Mouse (Mus musculus) erythroblast, embryonic 14.5 days (primary cell): Measurements from ENCODE around the gene Enpp1.

Experiments
- GATA1 ChIP-seq: IDR thresholded peaks from 2 replicates; pipeline ENCODE4 v1.6.1; 2012; ENCODE audit warnings: low read length, inconsistent platforms, mixed read lengths
- TAL1 ChIP-seq: IDR thresholded peaks from 3 replicates; pipeline ENCODE4 v1.6.1; 2012; ENCODE audit warnings: low read length, inconsistent platforms, mixed read lengths

DNA sequence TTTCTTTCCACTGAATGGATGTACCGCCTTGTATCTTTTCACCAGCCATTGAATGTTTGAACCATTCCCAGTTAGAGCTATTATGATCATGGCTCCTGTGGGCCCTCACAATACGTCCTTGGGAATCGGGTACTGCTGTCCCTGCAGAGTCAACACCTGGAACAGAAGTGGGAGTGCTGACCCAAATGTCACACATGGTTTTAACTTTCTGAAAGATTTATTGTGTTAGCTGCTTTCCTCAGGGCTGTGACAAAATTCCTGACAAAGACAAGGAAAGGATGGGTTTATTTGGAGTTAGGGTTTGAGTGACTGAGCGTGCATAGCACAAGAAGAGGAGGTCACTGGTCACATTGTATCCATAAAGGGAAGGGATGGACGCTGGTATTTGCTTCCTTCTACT is 4.3 kb upstream of the Enpp1 start:
- TF ChIP-seq GATA1 (no peak), TAL1 (no peak)
